In genomic region chr2:18766441-18766820, GRCm38 (mm10) we compare ENCODE assay signal across 8 mouse cellular contexts.
DNase-seq lines count a peak whose midpoint lies in the region; ATAC-seq and TF ChIP-seq lines count a peak whose summit lies in the region.

No protein-coding gene starts in this region.

- H3K9me3 ChIP-seq in forebrain, embryonic 15.5 days, result no peaks in the 10 kb centered on the region
- H3K9me3 ChIP-seq in liver, embryonic 15.5 days (replicated peaks), result no peaks in the 10 kb centered on the region
- H3K9me3 ChIP-seq in stomach, postnatal 0 days (ENCODE audit: control insufficient read depth, low read length), result no peaks in the 10 kb centered on the region

- H3K9ac ChIP-seq in forebrain, embryonic 15.5 days (replicated peaks), result peak overlapping the region; percentile 94
- H3K9ac ChIP-seq in liver, embryonic 15.5 days, result peak overlapping the region; percentile 56; the same call in 1 of the 2 replicates
- H3K9ac ChIP-seq in stomach, postnatal 0 days (ENCODE audit: low read length), result peak overlapping the region; percentile 98

- H3K4me3 ChIP-seq in forebrain, embryonic 15.5 days, result peak overlapping the region; percentile 61
- peak overlapping the region; percentile 63 for H3K4me3 ChIP-seq in liver, embryonic 15.5 days (replicated peaks)
- H3K4me3 ChIP-seq in stomach, postnatal 0 days (ENCODE audit: low read depth, low read length), result peak overlapping the region; percentile 81

- 0 out of 2 replicates have a peak, but pooled peaks have one; percentile 11 for ATAC-seq in forebrain, embryonic 15.5 days (replicated peaks)
- ATAC-seq in liver, embryonic 15.5 days (ENCODE audit: insufficient read depth), result no peak
- ATAC-seq in stomach, postnatal 0 days (ENCODE audit: low FRiP score, low TSS enrichment), result peak; percentile 24

- peak; percentile 11 for DNase-seq in adrenal gland, postnatal 14 days
- no peak for DNase-seq in adrenal gland, postnatal 25 days
- DNase-seq in 3T3-L1 (ENCODE audit: low read depth, low spot score), result peak; percentile 64
- no peak for DNase-seq in stomach, postnatal 0 days (ENCODE audit: low spot score)
- no peak for DNase-seq in cerebellum, adult 9-11 months
- no peak for DNase-seq in cerebellum, adult 11 months

- H3K4me2 ChIP-seq in forebrain, embryonic 15.5 days (replicated peaks), result peak overlapping the region; percentile 71
- H3K4me2 ChIP-seq in liver, embryonic 15.5 days, result peak overlapping the region; percentile 76
- peak overlapping the region; percentile 72 for H3K4me2 ChIP-seq in stomach, postnatal 0 days (replicated peaks; ENCODE audit: low read depth)

- TF ChIP-seq CTCF in stomach, postnatal 0 days (IDR thresholded peaks at IDR 0.05; ENCODE audit: low read depth), result no peak

- H3K27me3 ChIP-seq in forebrain, embryonic 15.5 days, result no peaks in the 10 kb centered on the region
- H3K27me3 ChIP-seq in liver, embryonic 15.5 days, result peaks cover 17% of the 10 kb centered on the region
- H3K27me3 ChIP-seq in stomach, postnatal 0 days (ENCODE audit: control insufficient read depth, insufficient read depth, low read length), result no peaks in the 10 kb centered on the region

- no peaks in the 10 kb centered on the region for H3K36me3 ChIP-seq in forebrain, embryonic 15.5 days
- H3K36me3 ChIP-seq in liver, embryonic 15.5 days (replicated peaks), result no peaks in the 10 kb centered on the region
- H3K36me3 ChIP-seq in stomach, postnatal 0 days (ENCODE audit: control insufficient read depth, insufficient read depth, low read length), result no peaks in the 10 kb centered on the region

- 46% methylated on average over 4 of the region's 4 CpGs for WGBS in forebrain, embryonic 15.5 days
- 24% methylated on average over 4 of the region's 4 CpGs for WGBS in liver, embryonic 15.5 days (ENCODE audit: insufficient replicate concordance)
- 18% methylated on average over 4 of the region's 4 CpGs for WGBS in stomach, postnatal 0 days

- H3K27ac ChIP-seq in forebrain, embryonic 15.5 days (replicated peaks), result peak overlapping the region; percentile 88
- H3K27ac ChIP-seq in liver, embryonic 15.5 days (replicated peaks), result peak overlapping the region; percentile 60; the same call in 1 of the 2 replicates
- H3K27ac ChIP-seq in stomach, postnatal 0 days (replicated peaks), result peak overlapping the region; percentile 99

- TF ChIP-seq EP300 in stomach, postnatal 0 days (optimal IDR thresholded peaks at IDR 0.05), result no peak

- peaks cover 5% of the 10 kb centered on the region for H3K4me1 ChIP-seq in forebrain, embryonic 15.5 days
- peaks cover 12% of the 10 kb centered on the region for H3K4me1 ChIP-seq in liver, embryonic 15.5 days (replicated peaks)
- H3K4me1 ChIP-seq in stomach, postnatal 0 days (replicated peaks; ENCODE audit: control insufficient read depth, insufficient read depth), result no peaks in the 10 kb centered on the region; the same call in 1 of the 2 replicates

Comparison
In these comparisons a context has a peak if more than half of its experiments do, and no peak if none do; other contexts are left out.
1. DNase-seq: peak in adrenal gland, postnatal 14 days (single experiment) and 3T3-L1 (single experiment); none in adrenal gland, postnatal 25 days (single experiment), stomach, postnatal 0 days (single experiment), cerebellum, adult 9-11 months (single experiment) and cerebellum, adult 11 months (single experiment).
2. Peak in every context shown above with its lines, with median percentiles within 50 percentile points of each other: H3K27ac ChIP-seq, H3K4me2 ChIP-seq, H3K4me3 ChIP-seq and H3K9ac ChIP-seq.